16 mouse cellular contexts compared by ENCODE assay signal in genomic region chr4:125548190-125548589, GRCm38 (mm10).
"Had no signal": no experiment of that assay in that cellular context is flagged by ENCODE, and none has a peak within 500 bp of the region (broad histone marks: within the 10 kb centered on the region; RNA-seq: fewer than 3 reads in every experiment).

No protein-coding gene starts in this region.

- H3K4me2 ChIP-seq: neural tube, embryonic 13.5 days; neural tube, embryonic 15.5 days; stomach, embryonic 15.5 days had no signal

- DNase-seq: retina, postnatal 1 day; right cerebral cortex, adult 18-20 months; right cerebral cortex, postnatal 14 days; right cerebral cortex, postnatal 25 days; right cerebral cortex, postnatal 4 days; spleen, adult 18-20 months; thymus, adult 18-20 months; thymus, adult 2 months; thymus, postnatal 14 days; thymus, postnatal 25 days; thymus, postnatal 36 days; thymus, postnatal 4 days had no signal

- H3K9me3 ChIP-seq: neural tube, embryonic 15.5 days; stomach, embryonic 15.5 days had no signal

- H3K27ac ChIP-seq: neural tube, embryonic 13.5 days; neural tube, embryonic 15.5 days; stomach, embryonic 15.5 days; stomach, postnatal 0 days had no signal

- H3K36me3 ChIP-seq: neural tube, embryonic 13.5 days; neural tube, embryonic 15.5 days; stomach, embryonic 15.5 days had no signal

- H3K9ac ChIP-seq: neural tube, embryonic 13.5 days; neural tube, embryonic 15.5 days; stomach, embryonic 15.5 days had no signal

- H3K4me3 ChIP-seq: neural tube, embryonic 13.5 days; neural tube, embryonic 15.5 days; stomach, embryonic 15.5 days had no signal
